Mouse (Mus musculus): ENCODE measurements around the gene Dmxl2.

- TF ChIP-seq CTCF (IDR thresholded peaks at IDR 0.05; ENCODE audit: low read depth, low read length) (no peak), POLR2A (IDR thresholded peaks at IDR 0.05; ENCODE audit: borderline replicate concordance, low read depth, low read length) (no peak)
These were observed 18.2 kb downstream of the Dmxl2 start for GRCm38 (mm10) chr9:54483215-54483614.
